ENCODE assay signal across 11 mouse cellular contexts in genomic region chr1:51795586-51796309, GRCm38 (mm10).
A peak's percentile ranks its signal among the peaks of the same experiment; 100 is the strongest.
DNase-seq lines count a peak whose midpoint lies in the region; ATAC-seq and TF ChIP-seq lines count a peak whose summit lies in the region.
"Had no signal": no experiment of that assay in that cellular context is flagged by ENCODE, and none has a peak within 500 bp of the region (broad histone marks: within the 10 kb centered on the region; RNA-seq: fewer than 3 reads in every experiment).

No protein-coding gene starts in this region.

- H3K9me3 ChIP-seq in neural tube, embryonic 11.5 days (ENCODE audit: control insufficient read depth, low read length): no peaks in the 10 kb centered on the region
- no peaks in the 10 kb centered on the region for H3K9me3 ChIP-seq in embryonic facial prominence, embryonic 11.5 days (replicated peaks; ENCODE audit: control insufficient read depth, low read length)

- DNase-seq in neural tube, embryonic 11.5 days (ENCODE audit: low spot score): peak; percentile 26
- DNase-seq in neural tube, embryonic 10.5 days (ENCODE audit: extremely low spot score, low spot score): no peak
- DNase-seq in embryonic facial prominence, embryonic 11.5 days (ENCODE audit: low spot score): peak; percentile 20
- peak in 1 of 2 experiments; percentile 59 for DNase-seq in layer of hippocampus, adult 2 months (ENCODE audit: low spot score in 2 of 2)
- peak; percentile 71 for DNase-seq in retina, postnatal 1 day
- no peak for DNase-seq in testis, postnatal 10 days (ENCODE audit: low spot score)
- DNase-seq in lung, adult 18-20 months: no peak
- DNase-seq: gastrocnemius, adult 2 months; thymus, postnatal 14 days had no signal

- H3K27me3 ChIP-seq in neural tube, embryonic 11.5 days (ENCODE audit: control insufficient read depth, insufficient read depth, low read length): no peaks in the 10 kb centered on the region
- no peaks in the 10 kb centered on the region for H3K27me3 ChIP-seq in embryonic facial prominence, embryonic 11.5 days (ENCODE audit: control insufficient read depth, insufficient read depth, low read length)

- no peak overlapping the region for H3K4me3 ChIP-seq in neural tube, embryonic 11.5 days (ENCODE audit: low read depth, low read length)
- no peak overlapping the region for H3K4me3 ChIP-seq in embryonic facial prominence, embryonic 11.5 days (ENCODE audit: low read depth, low read length)
- H3K4me3 ChIP-seq in layer of hippocampus, adult 2 months: no peak overlapping the region
- H3K4me3 ChIP-seq: gastrocnemius, adult 2 months had no signal

- peaks cover 10% of the 10 kb centered on the region for H3K36me3 ChIP-seq in neural tube, embryonic 11.5 days (ENCODE audit: control insufficient read depth, insufficient read depth, low read length)
- peaks cover 2% of the 10 kb centered on the region; the same call in 1 of the 2 replicates for H3K36me3 ChIP-seq in embryonic facial prominence, embryonic 11.5 days (replicated peaks; ENCODE audit: control insufficient read depth, insufficient read depth, low read depth, low read length)

- ATAC-seq in neural tube, embryonic 11.5 days (ENCODE audit: insufficient read depth, low FRiP score, low TSS enrichment): no peak
- ATAC-seq in embryonic facial prominence, embryonic 11.5 days (replicated peaks; ENCODE audit: insufficient number of reproducible peaks, low FRiP score, low TSS enrichment, low read depth): 0 out of 2 replicates have a peak, but pooled peaks have one; percentile 23
- ATAC-seq: activated CD4-positive, CD25-positive, alpha-beta regulatory T cell, adult 4 months had no signal

- peaks cover 3% of the 10 kb centered on the region; the same call in 1 of the 2 replicates for H3K4me1 ChIP-seq in neural tube, embryonic 11.5 days (ENCODE audit: control insufficient read depth, insufficient read depth, low read length)
- H3K4me1 ChIP-seq in embryonic facial prominence, embryonic 11.5 days (ENCODE audit: control insufficient read depth, insufficient read depth, low read length): no peaks in the 10 kb centered on the region

- WGBS in neural tube, embryonic 11.5 days: 66% methylated on average over 9 of the region's 9 CpGs
- WGBS in embryonic facial prominence, embryonic 11.5 days: 66% methylated on average over 9 of the region's 9 CpGs

- H3K9ac ChIP-seq in neural tube, embryonic 11.5 days (ENCODE audit: low read length): no peak overlapping the region
- no peak overlapping the region for H3K9ac ChIP-seq in embryonic facial prominence, embryonic 11.5 days (replicated peaks; ENCODE audit: low read length)
- H3K9ac ChIP-seq: liver, embryonic 14.5 days had no signal

- 0 out of 2 replicates have a peak overlapping the region, but pooled peaks have one; percentile 23 for H3K27ac ChIP-seq in neural tube, embryonic 11.5 days (ENCODE audit: low read depth, low read length)
- H3K27ac ChIP-seq in embryonic facial prominence, embryonic 11.5 days (replicated peaks; ENCODE audit: low read depth, low read length): no peak overlapping the region
- H3K27ac ChIP-seq in layer of hippocampus, adult 2 months: peak overlapping the region; percentile 51; the same call in 1 of the 2 replicates
- H3K27ac ChIP-seq: gastrocnemius, adult 2 months; liver, embryonic 14.5 days had no signal

- no peak overlapping the region for H3K4me2 ChIP-seq in neural tube, embryonic 11.5 days (ENCODE audit: low read depth)
- H3K4me2 ChIP-seq in embryonic facial prominence, embryonic 11.5 days (ENCODE audit: low read depth, low read length): no peak overlapping the region

- TF ChIP-seq CTCF in layer of hippocampus, adult 2 months (conservative IDR thresholded peaks at IDR 0.05): no peak

Comparison
In these comparisons a context has a peak if more than half of its experiments do, and no peak if none do; other contexts are left out.
1. DNase-seq: peak in neural tube, embryonic 11.5 days (single experiment), embryonic facial prominence, embryonic 11.5 days (single experiment) and retina, postnatal 1 day (single experiment); none in neural tube, embryonic 10.5 days (single experiment), testis, postnatal 10 days (single experiment) and lung, adult 18-20 months (0 of 2).